Mouse (Mus musculus) thymus, adult 2 months (tissue): ENCODE measurements around the gene Ccl22. TPM values are rescaled to one million over a fixed set of nuclear protein-coding genes. Genes with fewer than 3 reads are reported as not detected.

Experiments used
- DNase-seq: peaks from one replicate; pipeline ENCODE4 v3.0.0; 2021
- H3K27ac ChIP-seq: fragments of 200-500 bp; 2 replicates; pipeline ENCODE4 v1.5.1; 2012; ENCODE audit warnings: low read length, control low read depth; ENCODE audit not compliant: control insufficient read depth, insufficient read depth
- H3K27me3 ChIP-seq: fragments of 200-500 bp; 2 replicates; pipeline ENCODE4 v1.6.1; 2012; ENCODE audit warnings: mild to moderate bottlenecking, low read length, moderate library complexity, mixed read lengths; ENCODE audit not compliant: control insufficient read depth, insufficient read depth
- H3K36me3 ChIP-seq: fragments of 200-500 bp; 2 replicates; pipeline ENCODE4 v1.6.1; 2012; ENCODE audit warnings: mild to moderate bottlenecking, low read length, moderate library complexity; ENCODE audit not compliant: control insufficient read depth, insufficient read depth
- H3K4me1 ChIP-seq: fragments of 200-500 bp; replicated peaks from 2 replicates; pipeline ENCODE4 v1.6.1; 2012; ENCODE audit warnings: low read length; ENCODE audit not compliant: control insufficient read depth, insufficient read depth
- H3K4me3 ChIP-seq: fragments of 200-500 bp; 2 replicates; pipeline ENCODE4 v1.5.1; 2012; ENCODE audit warnings: mild to moderate bottlenecking, low read length, control low read depth, moderate library complexity; ENCODE audit not compliant: control insufficient read depth, insufficient read depth
- CTCF ChIP-seq: fragments of 200-500 bp; IDR thresholded peaks from 2 replicates; pipeline ENCODE4 v1.5.1; 2012; ENCODE audit warnings: mild to moderate bottlenecking, control low read depth, low read length, moderate library complexity, borderline replicate concordance; ENCODE audit not compliant: control insufficient read depth, poor library complexity, insufficient read depth; ENCODE audit errors: extremely low read depth
- POLR2A ChIP-seq: fragments of 200-500 bp; IDR thresholded peaks from 2 replicates; pipeline ENCODE4 v1.6.1; 2012; ENCODE audit warnings: mild to moderate bottlenecking, low read length, control low read depth, moderate library complexity; ENCODE audit not compliant: control insufficient read depth, poor library complexity, insufficient read depth; ENCODE audit errors: extremely low read depth
- WGBS: fragments of 180-500 bp; shearing (Covaris S2); methylation state at CpG from one replicate; pipeline ENCODE4 v1.1.7; 2018; 5-methylcytosine and 5-hydroxymethylcytosine counted together
- polyA plus RNA-seq: library from polyadenylated mRNA; depleted of rRNA; stranded (reverse); fragments of >200 nt; gene quantifications from 2 replicates; pipeline ENCODE4 v1.2.3, GENCODE M21; 2012; rRNA removed

The Ccl22 gene
- polyA plus RNA-seq = 109 and 122 TPM in 2 replicates

DNA sequence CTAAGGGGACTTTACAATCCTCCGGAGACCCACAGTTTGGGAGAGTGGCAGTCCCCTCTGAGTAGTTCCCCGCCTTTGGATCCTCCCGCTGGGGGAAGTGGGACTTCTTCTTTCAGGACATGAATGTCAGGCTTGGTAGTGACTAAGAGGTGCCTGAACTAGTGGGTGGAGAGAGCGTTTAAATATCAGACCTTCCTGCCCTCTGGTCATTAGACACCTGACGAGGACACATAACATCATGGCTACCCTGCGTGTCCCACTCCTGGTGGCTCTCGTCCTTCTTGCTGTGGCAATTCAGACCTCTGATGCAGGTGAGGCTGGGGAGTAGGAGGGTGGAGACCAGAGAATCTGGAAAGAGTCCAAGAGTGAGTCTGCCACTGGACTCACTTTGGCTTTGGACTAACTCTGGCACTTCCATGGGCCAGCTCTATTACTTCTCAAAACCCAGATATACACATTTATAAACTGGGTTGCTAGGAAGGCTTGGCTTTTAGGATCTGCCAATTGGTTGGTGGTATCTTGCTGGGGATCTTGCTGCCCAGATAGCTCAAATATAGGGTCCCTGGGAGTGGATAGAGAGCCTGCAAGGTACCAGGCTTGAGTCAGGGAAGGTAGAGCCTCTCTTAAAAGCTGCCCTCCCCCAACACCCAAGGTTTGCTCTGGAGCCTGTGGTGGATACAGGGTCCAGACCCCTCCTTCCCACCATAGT is at the start of gene Ccl22:
Gene Ccl22, plus strand, starts transcription at position 115 of the 709 bp plus-strand sequence.
- H3K4me3 ChIP-seq = no peak within 1 kb of the TSS
- no peak within 1 kb of the TSS for H3K27ac ChIP-seq
- no peaks in the 10 kb centered on the region for H3K36me3 ChIP-seq
- DNase-seq = no peak
- H3K27me3 ChIP-seq = no peaks in the 10 kb centered on the region
- H3K4me1 ChIP-seq = no peaks in the 10 kb centered on the region
- no peak for TF ChIP-seq POLR2A
- no peak for TF ChIP-seq CTCF
- 93% methylated on average over 7 of the region's 7 CpGs for WGBS

GRCm38 (mm10) chr8:94695994-94696384 is 49.4 kb upstream of the Ccl22 start, which contains the start of gene Pllp:
Gene Pllp, minus strand, starts transcription at chr8:94696278.
- WGBS = 1% methylated on average over 41 of the region's 41 CpGs
- TF ChIP-seq POLR2A (no peak), CTCF (no peak)

GRCm38 (mm10) chr8:94696566-94696965 is 48.8 kb upstream of the Ccl22 start:
- DNase-seq = no peak
- Histone ChIP-seq H3K4me3 (no peak overlapping the region), H3K27me3 (peaks cover 8% of the 10 kb centered on the region; the same call in 1 of the 2 replicates), H3K4me1 (peaks cover 12% of the 10 kb centered on the region), H3K36me3 (no peaks in the 10 kb centered on the region), H3K27ac (no peak overlapping the region)
- WGBS = 72% methylated on average over 3 of the region's 3 CpGs
- TF ChIP-seq POLR2A = no peak
- TF ChIP-seq CTCF = no peak

More at GRCm38 (mm10) chr8:94695994-94696384, 49.4 kb upstream of the Ccl22 start, which contains the start of gene Pllp:
- peak within 1 kb of the TSS; percentile 14 for H3K4me3 ChIP-seq
- H3K27ac ChIP-seq = no peak within 1 kb of the TSS
- DNase-seq = peak; percentile 16
- no peaks in the 10 kb centered on the region for H3K36me3 ChIP-seq
- peaks cover 12% of the 10 kb centered on the region for H3K4me1 ChIP-seq
- H3K27me3 ChIP-seq = peaks cover 8% of the 10 kb centered on the region; the same call in 1 of the 2 replicates

DNA sequence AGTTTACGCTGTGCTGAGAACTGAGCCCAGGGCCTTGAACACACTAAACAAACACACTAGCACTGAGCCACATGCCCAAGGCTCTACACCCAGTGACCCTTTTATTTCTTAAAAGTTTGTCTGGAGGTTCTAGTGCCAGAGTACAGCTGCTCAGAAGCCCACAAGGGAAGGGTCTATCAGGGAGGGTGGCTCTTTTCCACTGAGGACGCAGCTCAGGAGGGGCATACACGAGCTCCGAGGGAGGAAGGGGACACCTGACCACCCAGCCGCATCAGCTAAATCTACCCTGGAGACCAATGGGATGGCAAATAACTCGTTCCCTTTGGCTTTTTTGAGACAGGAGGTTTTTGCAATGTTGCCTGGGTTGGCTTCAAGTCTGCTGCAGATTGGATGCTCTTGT is 47.4 kb upstream of the Ccl22 start:
- TF ChIP-seq CTCF = no peak
- TF ChIP-seq POLR2A = no peak
- Histone ChIP-seq H3K27me3 (peaks cover 8% of the 10 kb centered on the region; the same call in 1 of the 2 replicates), H3K27ac (no peak overlapping the region), H3K4me1 (peaks cover 14% of the 10 kb centered on the region), H3K4me3 (no peak overlapping the region), H3K36me3 (no peaks in the 10 kb centered on the region)
- DNase-seq = no peak
- WGBS = 87% methylated on average over 6 of the region's 6 CpGs

DNA sequence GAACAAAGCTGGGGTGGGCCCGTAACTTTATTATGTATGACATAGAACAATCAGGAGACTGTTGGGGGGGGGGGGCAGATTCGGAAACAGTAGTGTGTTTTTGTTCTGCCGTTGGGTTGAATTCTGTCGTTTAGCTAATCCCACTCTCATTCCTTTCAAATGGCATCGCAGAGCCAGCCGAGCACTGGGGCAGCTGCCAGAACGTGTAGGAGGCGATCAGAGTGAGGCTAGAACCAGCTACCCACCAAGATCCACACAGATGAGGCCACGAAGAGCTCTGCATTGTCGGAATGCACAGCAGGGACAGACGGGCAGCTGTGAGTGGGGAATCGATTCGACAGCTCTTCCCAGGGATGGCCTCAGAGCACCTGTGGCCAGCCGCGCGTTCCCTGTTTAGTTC is 46.0 kb upstream of the Ccl22 start:
- Histone ChIP-seq H3K4me1 (peaks cover 16% of the 10 kb centered on the region), H3K36me3 (no peaks in the 10 kb centered on the region), H3K27me3 (peaks cover 4% of the 10 kb centered on the region; the same call in 1 of the 2 replicates), H3K4me3 (no peak overlapping the region), H3K27ac (no peak overlapping the region)
- DNase-seq = no peak
- WGBS = 91% methylated on average over 16 of the region's 16 CpGs
- no peak for TF ChIP-seq POLR2A
- TF ChIP-seq CTCF = no peak

GRCm38 (mm10) chr8:94700421-94700935 is 44.9 kb upstream of the Ccl22 start:
- no peak for DNase-seq
- Histone ChIP-seq H3K27me3 (no peaks in the 10 kb centered on the region; the same call in 1 of the 2 replicates), H3K27ac (no peak overlapping the region), H3K36me3 (no peaks in the 10 kb centered on the region), H3K4me3 (no peak overlapping the region), H3K4me1 (peaks cover 15% of the 10 kb centered on the region)
- TF ChIP-seq CTCF (no peak), POLR2A (no peak)
- WGBS = 51% methylated on average over 4 of the region's 4 CpGs

DNA sequence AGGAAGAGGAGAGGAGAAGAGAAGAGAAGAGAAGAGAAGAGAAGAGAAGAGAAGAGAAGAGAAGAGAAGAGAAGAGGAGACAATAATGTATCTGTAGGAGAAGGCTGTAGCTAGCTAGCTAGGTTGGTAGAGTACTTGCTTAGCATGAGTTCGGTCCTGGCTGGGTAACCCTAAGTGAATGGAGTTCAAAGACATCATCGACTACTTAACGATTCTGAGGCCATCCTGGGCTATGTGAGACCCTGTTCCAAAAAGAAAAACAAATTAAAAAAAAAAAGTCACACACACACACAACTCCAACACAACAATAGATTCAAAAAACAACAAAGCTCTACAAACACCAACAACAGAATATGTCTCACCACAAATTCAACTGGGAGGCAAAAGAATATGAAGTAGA is 43.2 kb upstream of the Ccl22 start:
- Histone ChIP-seq H3K4me1 (peaks cover 9% of the 10 kb centered on the region), H3K27me3 (no peaks in the 10 kb centered on the region), H3K27ac (no peak overlapping the region), H3K4me3 (no peak overlapping the region), H3K36me3 (no peaks in the 10 kb centered on the region)
- DNase-seq = no peak
- WGBS = 73% methylated on average over 3 of the region's 3 CpGs
- TF ChIP-seq CTCF = no peak
- TF ChIP-seq POLR2A = no peak
